Mouse (Mus musculus) left cerebral cortex, adult 6 months (tissue): ENCODE results near the gene Tvp23a. TPM values are rescaled to one million over a fixed set of nuclear protein-coding genes. Genes with fewer than 3 reads are reported as not detected.

ENCODE experiments used
- long read RNA-seq, 2 experiments: library from polyadenylated mRNA; unstranded; transcript quantifications; one replicate each; pipeline ENCODE4 v2.0.0; 2019 to 2020
- polyA plus RNA-seq: library from polyadenylated mRNA; unstranded; fragments of <200 nt; fragmentation: Nextera tagmentation; gene quantifications from 2 replicates; pipeline ENCODE4 v1.2.3, GENCODE M21; 2021

Tvp23a gene
- polyA plus RNA-seq: 10.2 and 11.0 TPM in 2 replicates
- long read RNA-seq, experiment 1, transcript Tvp23a-201 (7 exons, 3,315 nt): major isoform, 59 of 120 reads
- long read RNA-seq, experiment 1, partial matches to known transcripts: 4 of 120 reads
- long read RNA-seq, experiment 1, other reads (novel, unspliced or antisense): 57 of 120 reads
- long read RNA-seq, experiment 2, partial matches to known transcripts: 0 of 12 reads
- long read RNA-seq, experiment 2, other reads (novel, unspliced or antisense): 11 of 12 reads

GRCm38 (mm10) chr16:10447264-10447594, at the start of gene Tvp23a:
Gene Tvp23a (minus strand): TSS chr16:10447362.

DNA sequence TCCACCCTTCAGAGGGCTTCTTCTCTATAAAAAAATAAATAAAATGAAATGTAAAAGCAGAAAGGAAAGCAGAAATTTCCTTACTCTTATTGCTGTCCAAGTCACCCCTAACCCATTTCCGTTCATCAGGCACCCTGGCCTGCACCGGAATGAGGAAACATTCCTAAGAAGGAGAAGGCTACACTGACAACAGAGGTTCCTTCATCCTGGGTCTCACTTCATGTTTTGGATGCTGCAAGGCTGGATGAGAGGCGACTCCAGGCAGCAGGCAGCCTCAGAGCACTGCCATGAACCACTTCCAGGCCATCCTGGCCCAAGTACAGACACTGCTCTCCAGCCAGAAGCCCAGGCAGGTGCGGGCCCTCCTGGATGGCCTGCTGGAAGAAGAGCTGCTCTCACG, 32.7 kb upstream of the Tvp23a start, which contains the start of gene Ciita:
Gene Ciita, plus strand, starts transcription at position 203 of the 400 bp plus-strand sequence.

GRCm38 (mm10) chr16:10411764-10412746, 35.1 kb downstream of the Tvp23a start, which contains the start of gene Nubp1:
Gene Nubp1 (plus strand): TSS chr16:10411948.

GRCm38 (mm10) chr16:10394699-10395540, 52.2 kb downstream of the Tvp23a start, which contains the start of gene Tekt5:
Gene Tekt5 (minus strand): TSS chr16:10395490.

Other genes with a start within 250 kb of the Tvp23a start
- 8.4 and 11.8 TPM in 2 replicates for gene Emp2, start 133.4 kb downstream of the Tvp23a start, polyA plus RNA-seq
- 9.7 and 12.5 TPM in 2 replicates for gene Tekt5, start 51.9 kb downstream of the Tvp23a start, polyA plus RNA-seq
- 15.3 and 21.4 TPM in 2 replicates for gene Nubp1, start 35.4 kb downstream of the Tvp23a start, polyA plus RNA-seq
- 0.09 and 0.17 TPM in 2 replicates for gene Ciita, start 32.7 kb upstream of the Tvp23a start, polyA plus RNA-seq
- 10.9 and 74.0 TPM in 2 replicates for gene Dexi, start 95.7 kb upstream of the Tvp23a start, polyA plus RNA-seq
- 24.3 and 25.3 TPM in 2 replicates for gene Clec16a, start 98.0 kb upstream of the Tvp23a start, polyA plus RNA-seq